Comparison of ENCODE assay signal across 22 mouse cellular contexts in genomic region chr2:48563636-48564035, GRCm38 (mm10).
DNase-seq lines count a peak whose midpoint lies in the region; ATAC-seq and TF ChIP-seq lines count a peak whose summit lies in the region.
"Had no signal": no experiment of that assay in that cellular context is flagged by ENCODE, and none has a peak within 500 bp of the region (broad histone marks: within the 10 kb centered on the region; RNA-seq: fewer than 3 reads in every experiment).

No protein-coding gene starts in this region.

- no peak overlapping the region for H3K4me3 ChIP-seq in embryonic facial prominence, embryonic 14.5 days (ENCODE audit: low read depth, low read length)
- H3K4me3 ChIP-seq in embryonic facial prominence, embryonic 10.5 days = no peak overlapping the region
- H3K4me3 ChIP-seq in stomach, embryonic 14.5 days (ENCODE audit: low read depth, low read length) = no peak overlapping the region
- no peak overlapping the region for H3K4me3 ChIP-seq in stomach, postnatal 0 days (ENCODE audit: low read depth, low read length)
- H3K4me3 ChIP-seq: embryonic facial prominence, embryonic 15.5 days; forebrain, embryonic 12.5 days; forebrain, embryonic 15.5 days; gastrocnemius, adult 2 months; hindbrain, embryonic 10.5 days; hindbrain, embryonic 13.5 days had no signal

- TF ChIP-seq EP300 in stomach, postnatal 0 days (optimal IDR thresholded peaks at IDR 0.05) = no peak

- H3K27me3 ChIP-seq in embryonic facial prominence, embryonic 14.5 days (replicated peaks; ENCODE audit: control insufficient read depth, insufficient read depth, low read length) = no peaks in the 10 kb centered on the region
- H3K27me3 ChIP-seq in embryonic facial prominence, embryonic 10.5 days (replicated peaks; ENCODE audit: low read depth, poor library complexity, severe bottlenecking) = no peaks in the 10 kb centered on the region
- H3K27me3 ChIP-seq in stomach, embryonic 14.5 days (ENCODE audit: control insufficient read depth, insufficient read depth, low read length) = no peaks in the 10 kb centered on the region
- H3K27me3 ChIP-seq in stomach, postnatal 0 days (ENCODE audit: control insufficient read depth, insufficient read depth, low read length) = no peaks in the 10 kb centered on the region
- H3K27me3 ChIP-seq: embryonic facial prominence, embryonic 15.5 days; forebrain, embryonic 12.5 days; forebrain, embryonic 15.5 days; hindbrain, embryonic 13.5 days had no signal

- H3K36me3 ChIP-seq in embryonic facial prominence, embryonic 14.5 days (ENCODE audit: control insufficient read depth, insufficient read depth, low read length) = no peaks in the 10 kb centered on the region
- no peaks in the 10 kb centered on the region for H3K36me3 ChIP-seq in embryonic facial prominence, embryonic 10.5 days (replicated peaks)
- H3K36me3 ChIP-seq in stomach, embryonic 14.5 days (ENCODE audit: control insufficient read depth, insufficient read depth, low read length) = no peaks in the 10 kb centered on the region
- H3K36me3 ChIP-seq in stomach, postnatal 0 days (ENCODE audit: control insufficient read depth, insufficient read depth, low read length) = no peaks in the 10 kb centered on the region
- H3K36me3 ChIP-seq: embryonic facial prominence, embryonic 15.5 days; forebrain, embryonic 12.5 days; forebrain, embryonic 15.5 days; hindbrain, embryonic 10.5 days; hindbrain, embryonic 13.5 days had no signal

- H3K9me3 ChIP-seq in embryonic facial prominence, embryonic 14.5 days (ENCODE audit: control insufficient read depth, low read length) = no peaks in the 10 kb centered on the region
- no peaks in the 10 kb centered on the region for H3K9me3 ChIP-seq in embryonic facial prominence, embryonic 10.5 days
- H3K9me3 ChIP-seq in stomach, embryonic 14.5 days (ENCODE audit: control insufficient read depth, low read depth, low read length) = no peaks in the 10 kb centered on the region
- H3K9me3 ChIP-seq in stomach, postnatal 0 days (ENCODE audit: control insufficient read depth, low read length) = no peaks in the 10 kb centered on the region
- H3K9me3 ChIP-seq: embryonic facial prominence, embryonic 15.5 days; forebrain, embryonic 12.5 days; forebrain, embryonic 15.5 days; hindbrain, embryonic 10.5 days; hindbrain, embryonic 13.5 days had no signal

- H3K27ac ChIP-seq in embryonic facial prominence, embryonic 14.5 days (replicated peaks; ENCODE audit: low read depth, low read length) = no peak overlapping the region
- no peak overlapping the region for H3K27ac ChIP-seq in embryonic facial prominence, embryonic 10.5 days (replicated peaks)
- H3K27ac ChIP-seq in stomach, embryonic 14.5 days (ENCODE audit: low read length) = peak overlapping the region; percentile 71; the same call in 1 of the 2 replicates
- H3K27ac ChIP-seq in stomach, postnatal 0 days (replicated peaks) = no peak overlapping the region
- H3K27ac ChIP-seq: embryonic facial prominence, embryonic 15.5 days; forebrain, embryonic 12.5 days; forebrain, embryonic 15.5 days; gastrocnemius, adult 2 months; hindbrain, embryonic 10.5 days; hindbrain, embryonic 13.5 days had no signal

- DNase-seq in embryonic facial prominence, embryonic 14.5 days (ENCODE audit: low spot score) = peak; percentile 10
- no peak for DNase-seq in embryonic facial prominence, embryonic 10.5 days (ENCODE audit: low spot score)
- DNase-seq in R1 (ENCODE audit: low read depth, low spot score) = peak; percentile 10
- no peak for DNase-seq in stomach, postnatal 0 days (ENCODE audit: low spot score)
- DNase-seq in left cerebral cortex, postnatal 14 days (ENCODE audit: low spot score in 2 of 2) = no peak
- no peak for DNase-seq in ovary, postnatal 14 days (ENCODE audit: low spot score)
- DNase-seq: adrenal gland, postnatal 10 days; adrenal gland, postnatal 36 days; cerebellum, adult 18-20 months; cerebellum, adult 9-10 months; cerebellum, postnatal 25 days; gastrocnemius, adult 2 months; gastrocnemius, postnatal 14 days; heart, adult 11 months had no signal

- TF ChIP-seq CTCF in stomach, postnatal 0 days (IDR thresholded peaks at IDR 0.05; ENCODE audit: low read depth) = no peak

- no peaks in the 10 kb centered on the region for H3K4me1 ChIP-seq in embryonic facial prominence, embryonic 14.5 days (ENCODE audit: control insufficient read depth, insufficient read depth, low read length)
- H3K4me1 ChIP-seq in embryonic facial prominence, embryonic 10.5 days = no peaks in the 10 kb centered on the region
- no peaks in the 10 kb centered on the region for H3K4me1 ChIP-seq in stomach, embryonic 14.5 days (ENCODE audit: control insufficient read depth, insufficient read depth, low read length)
- H3K4me1 ChIP-seq in stomach, postnatal 0 days (replicated peaks; ENCODE audit: control insufficient read depth, insufficient read depth) = no peaks in the 10 kb centered on the region
- H3K4me1 ChIP-seq: embryonic facial prominence, embryonic 15.5 days; hindbrain, embryonic 10.5 days; hindbrain, embryonic 13.5 days had no signal

- no peak overlapping the region for H3K9ac ChIP-seq in embryonic facial prominence, embryonic 14.5 days (ENCODE audit: low read depth, low read length)
- no peak overlapping the region for H3K9ac ChIP-seq in stomach, embryonic 14.5 days (replicated peaks; ENCODE audit: low read depth, low read length)
- H3K9ac ChIP-seq in stomach, postnatal 0 days (ENCODE audit: low read length) = no peak overlapping the region
- H3K9ac ChIP-seq: embryonic facial prominence, embryonic 15.5 days; forebrain, embryonic 12.5 days; forebrain, embryonic 15.5 days; hindbrain, embryonic 13.5 days had no signal

- ATAC-seq in embryonic facial prominence, embryonic 14.5 days (ENCODE audit: low read depth) = no peak
- ATAC-seq in stomach, embryonic 14.5 days (ENCODE audit: insufficient number of reproducible peaks, insufficient read depth, low FRiP score, low read depth) = peak; percentile 28; the same call in 1 of the 2 replicates
- ATAC-seq in stomach, postnatal 0 days (ENCODE audit: low FRiP score, low TSS enrichment) = 0 out of 2 replicates have a peak, but pooled peaks have one; percentile 15
- ATAC-seq: hindbrain, embryonic 16.5 days had no signal

- 68% methylated on average over 3 of the region's 3 CpGs for WGBS in embryonic facial prominence, embryonic 14.5 days
- WGBS in embryonic facial prominence, embryonic 10.5 days = 77% methylated on average over 3 of the region's 3 CpGs
- 47% methylated on average over 3 of the region's 3 CpGs for WGBS in stomach, embryonic 14.5 days
- 53% methylated on average over 3 of the region's 3 CpGs for WGBS in stomach, postnatal 0 days

- no peak overlapping the region for H3K4me2 ChIP-seq in embryonic facial prominence, embryonic 14.5 days (ENCODE audit: low read depth, low read length)
- no peak overlapping the region for H3K4me2 ChIP-seq in stomach, embryonic 14.5 days (replicated peaks; ENCODE audit: low read depth, low read length)
- no peak overlapping the region for H3K4me2 ChIP-seq in stomach, postnatal 0 days (replicated peaks; ENCODE audit: low read depth)
- H3K4me2 ChIP-seq: embryonic facial prominence, embryonic 15.5 days; forebrain, embryonic 12.5 days; forebrain, embryonic 15.5 days; heart, embryonic 11.5 days; hindbrain, embryonic 13.5 days had no signal

- intact Hi-C loops in left cerebral cortex, postnatal 14 days (cut with DNase I) = no loop called here

Comparison
In these comparisons a context has a peak if more than half of its experiments do, and no peak if none do; other contexts are left out.
1. DNase-seq: peak in embryonic facial prominence, embryonic 14.5 days (single experiment) and R1 (single experiment); none in embryonic facial prominence, embryonic 10.5 days (single experiment), stomach, postnatal 0 days (single experiment), left cerebral cortex, postnatal 14 days (0 of 2) and ovary, postnatal 14 days (single experiment).